Mouse (Mus musculus) embryonic facial prominence, embryonic 14.5 days (tissue): ENCODE measurements around the gene Ilf3. TPM values are rescaled to one million over a fixed set of nuclear protein-coding genes. Genes with fewer than 3 reads are reported as not detected.

ENCODE experiments used
- ATAC-seq: fragments of 200-750 bp; cut with Nextera tagmentation; 2 replicates; pipeline ENCODE4 v1.8.0; 2017; ENCODE audit warnings: low read depth, moderate number of reproducible peaks, moderate TSS enrichment
- DNase-seq: peaks from one replicate; pipeline ENCODE4 v3.0.0-alpha.2; 2015; ENCODE audit warnings: low spot score
- H3K27ac ChIP-seq: fragments of 300-500 bp; sonication (generic); replicated peaks from 2 replicates; pipeline ENCODE4 v1.5.1; 2014; ENCODE audit warnings: low read depth, mild to moderate bottlenecking, low read length, moderate library complexity
- H3K27me3 ChIP-seq: fragments of 300-500 bp; sonication (generic); replicated peaks from 2 replicates; pipeline ENCODE4 v1.6.1; 2014; ENCODE audit warnings: low read length; ENCODE audit not compliant: control insufficient read depth, insufficient read depth
- H3K36me3 ChIP-seq: fragments of 300-500 bp; sonication (generic); 2 replicates; pipeline ENCODE4 v1.6.1; 2014; ENCODE audit warnings: low read length, mixed read lengths; ENCODE audit not compliant: control insufficient read depth, insufficient read depth
- H3K4me1 ChIP-seq: fragments of 300-500 bp; sonication (generic); 2 replicates; pipeline ENCODE4 v1.6.1; 2014; ENCODE audit warnings: antibody characterized with exemption, low read length; ENCODE audit not compliant: control insufficient read depth, insufficient read depth
- H3K4me2 ChIP-seq: fragments of 300-500 bp; sonication (generic); 2 replicates; pipeline ENCODE4 v1.6.1; 2014; ENCODE audit warnings: low read depth, mild to moderate bottlenecking, low read length, moderate library complexity, mixed read lengths
- H3K4me3 ChIP-seq: fragments of 300-500 bp; sonication (generic); 2 replicates; pipeline ENCODE4 v1.5.1; 2014; ENCODE audit warnings: low read depth, mild to moderate bottlenecking, low read length
- H3K9ac ChIP-seq: fragments of 300-500 bp; sonication (generic); 2 replicates; pipeline ENCODE4 v1.6.1; 2014; ENCODE audit warnings: low read depth, mild to moderate bottlenecking, low read length, moderate library complexity, mixed read lengths
- H3K9me3 ChIP-seq: fragments of 300-500 bp; sonication (generic); 2 replicates; pipeline ENCODE4 v1.6.1; 2016; ENCODE audit warnings: low read length; ENCODE audit not compliant: control insufficient read depth
- WGBS: fragments of 180-500 bp; shearing (Covaris S2); extraction: QIAGEN DNeasy Blood & Tissue Kit; methylation state at CpG from one replicate; pipeline ENCODE4 v1.1.7; 2014; 5-methylcytosine and 5-hydroxymethylcytosine counted together
- polyA plus RNA-seq: library from polyadenylated mRNA; unstranded; fragments of >200 nt; fragmentation: Nextera tagmentation; extraction: Ambion mirVana; gene quantifications from 2 replicates; pipeline ENCODE4 v1.2.1, GENCODE M21; 2014

Gene Ilf3
- polyA plus RNA-seq, 1 experiment from 2014 or later, result 139 TPM

GRCm38 (mm10) chr9:21352463-21353372, 15.0 kb upstream of the Ilf3 start:
- Histone ChIP-seq H3K27ac (peak overlapping the region; percentile 83), H3K9ac (peak overlapping the region; percentile 35; the same call in 1 of the 2 replicates), H3K4me1 (peaks cover 11% of the 10 kb centered on the region), H3K4me3 (no peak overlapping the region), H3K27me3 (no peaks in the 10 kb centered on the region), H3K9me3 (no peaks in the 10 kb centered on the region), H3K36me3 (peaks cover 67% of the 10 kb centered on the region), H3K4me2 (peak overlapping the region; percentile 25; the same call in 1 of the 2 replicates)
- WGBS, result 26% methylated on average over 20 of the region's 20 CpGs
- DNase-seq, result no peak
- no peak for ATAC-seq

- peaks cover 61% of the 10 kb centered on the region for H3K36me3 ChIP-seq
- H3K9me3 ChIP-seq, result no peaks in the 10 kb centered on the region
- 23% methylated on average over 2 of the region's 2 CpGs for WGBS
- H3K27ac ChIP-seq, result peak overlapping the region; percentile 83
- H3K9ac ChIP-seq, result peak overlapping the region; percentile 35
- DNase-seq (peak; percentile 53), ATAC-seq (no peak; the same call in 1 of the 2 replicates)
- no peaks in the 10 kb centered on the region for H3K27me3 ChIP-seq
- H3K4me1 ChIP-seq, result peaks cover 11% of the 10 kb centered on the region
- H3K4me3 ChIP-seq, result no peak overlapping the region
- H3K4me2 ChIP-seq, result 0 out of 2 replicates have a peak overlapping the region, but pooled peaks have one; percentile 25
Observed at GRCm38 (mm10) chr9:21353373-21353686, 14.3 kb upstream of the Ilf3 start.

- 0 out of 2 replicates have a peak, but pooled peaks have one; percentile 12 for ATAC-seq
- DNase-seq, result no peak
- H3K9me3 ChIP-seq, result no peaks in the 10 kb centered on the region
- WGBS, result 80% methylated on average over 6 of the region's 6 CpGs
- H3K4me3 ChIP-seq, result no peak overlapping the region
- H3K4me1 ChIP-seq, result peaks cover 11% of the 10 kb centered on the region
- peak overlapping the region; percentile 56 for H3K27ac ChIP-seq
- no peaks in the 10 kb centered on the region for H3K27me3 ChIP-seq
- H3K4me2 ChIP-seq, result no peak overlapping the region
- peaks cover 48% of the 10 kb centered on the region for H3K36me3 ChIP-seq
- no peak overlapping the region for H3K9ac ChIP-seq
Observed at GRCm38 (mm10) chr9:21354796-21355195, 12.9 kb upstream of the Ilf3 start.

- Histone ChIP-seq H3K4me2 (no peak overlapping the region), H3K27ac (no peak overlapping the region), H3K27me3 (no peaks in the 10 kb centered on the region), H3K9me3 (no peaks in the 10 kb centered on the region), H3K9ac (no peak overlapping the region), H3K4me3 (no peak overlapping the region), H3K4me1 (peaks cover 11% of the 10 kb centered on the region), H3K36me3 (peaks cover 27% of the 10 kb centered on the region)
- 7% methylated on average over 1 of the region's 1 CpGs for WGBS
- peak; percentile 63 for ATAC-seq
- peak; percentile 85 for DNase-seq
Observed at GRCm38 (mm10) chr9:21356981-21357718, 10.5 kb upstream of the Ilf3 start.

GRCm38 (mm10) chr9:21366541-21367220, 990 bp upstream of the Ilf3 start:
- Histone ChIP-seq H3K4me3 (peak overlapping the region; percentile 57), H3K4me1 (peaks cover 5% of the 10 kb centered on the region), H3K9me3 (no peaks in the 10 kb centered on the region), H3K9ac (peak overlapping the region; percentile 51), H3K4me2 (peak overlapping the region; percentile 68), H3K27ac (peak overlapping the region; percentile 88), H3K36me3 (peaks cover 3% of the 10 kb centered on the region; the same call in 1 of the 2 replicates), H3K27me3 (no peaks in the 10 kb centered on the region)
- WGBS, result 42% methylated on average over 14 of the region's 14 CpGs
- 0 out of 2 replicates have a peak, but pooled peaks have one; percentile 2 for ATAC-seq
- peak; percentile 54 for DNase-seq

- ATAC-seq (peak; percentile 42), DNase-seq (peak; percentile 81)
- Histone ChIP-seq H3K4me1 (peaks cover 5% of the 10 kb centered on the region), H3K27ac (peak overlapping the region; percentile 90), H3K9me3 (no peaks in the 10 kb centered on the region), H3K9ac (peak overlapping the region; percentile 92), H3K4me2 (peak overlapping the region; percentile 64), H3K4me3 (peak overlapping the region; percentile 57), H3K27me3 (no peaks in the 10 kb centered on the region), H3K36me3 (peaks cover 17% of the 10 kb centered on the region)
- 1% methylated on average over 37 of the region's 38 CpGs for WGBS
Observed at GRCm38 (mm10) chr9:21368131-21368584, 487 bp downstream of the Ilf3 start.

GRCm38 (mm10) chr9:21369080-21369479, 1.4 kb downstream of the Ilf3 start:
- Histone ChIP-seq H3K27ac (no peak overlapping the region), H3K36me3 (peaks cover 22% of the 10 kb centered on the region), H3K4me3 (peak overlapping the region; percentile 57), H3K9ac (peak overlapping the region; percentile 92), H3K9me3 (no peaks in the 10 kb centered on the region), H3K4me1 (peaks cover 5% of the 10 kb centered on the region), H3K4me2 (peak overlapping the region; percentile 64), H3K27me3 (no peaks in the 10 kb centered on the region)
- no peak for DNase-seq
- WGBS, result 60% methylated on average over 11 of the region's 11 CpGs
- ATAC-seq, result no peak

- WGBS, result 93% methylated on average over 2 of the region's 2 CpGs
- Histone ChIP-seq H3K36me3 (peaks cover 33% of the 10 kb centered on the region), H3K4me2 (no peak overlapping the region), H3K4me1 (peaks cover 5% of the 10 kb centered on the region), H3K9ac (no peak overlapping the region), H3K27me3 (no peaks in the 10 kb centered on the region), H3K4me3 (no peak overlapping the region), H3K27ac (no peak overlapping the region), H3K9me3 (no peaks in the 10 kb centered on the region)
- ATAC-seq (no peak), DNase-seq (no peak)
Observed at GRCm38 (mm10) chr9:21370876-21371275, 3.2 kb downstream of the Ilf3 start.
